Mouse (Mus musculus) embryo, embryonic 9.5 days (tissue): ENCODE results near the gene Pkdrej.

Experiments
- DNase-seq: peaks from one replicate; pipeline ENCODE4 v3.0.0-alpha.2; 2017; ENCODE audit errors: extremely low spot score

Pkdrej gene

GRCm38 (mm10) chr15:85771306-85772121 is 50.0 kb downstream of the Pkdrej start:
- DNase-seq = no peak

GRCm38 (mm10) chr15:85768991-85769390 is 52.5 kb downstream of the Pkdrej start:
- DNase-seq = no peak

GRCm38 (mm10) chr15:85766677-85767076 is 54.9 kb downstream of the Pkdrej start:
- DNase-seq = no peak

- no peak for DNase-seq
These were observed 56.5 kb downstream of the Pkdrej start for GRCm38 (mm10) chr15:85765022-85765421.
